Mouse (Mus musculus) liver, embryonic 14.5 days (tissue): ENCODE measurements around the gene Ggt6.

ENCODE experiments used
- CTCF ChIP-seq: IDR thresholded peaks from 2 replicates; pipeline ENCODE4 v1.5.1; 2016; ENCODE audit warnings: antibody characterized with exemption, low read depth, control low read depth
- EP300 ChIP-seq: IDR thresholded peaks from 2 replicates; pipeline ENCODE4 v1.6.1; 2016; ENCODE audit warnings: antibody characterized with exemption, low read depth

DNA sequence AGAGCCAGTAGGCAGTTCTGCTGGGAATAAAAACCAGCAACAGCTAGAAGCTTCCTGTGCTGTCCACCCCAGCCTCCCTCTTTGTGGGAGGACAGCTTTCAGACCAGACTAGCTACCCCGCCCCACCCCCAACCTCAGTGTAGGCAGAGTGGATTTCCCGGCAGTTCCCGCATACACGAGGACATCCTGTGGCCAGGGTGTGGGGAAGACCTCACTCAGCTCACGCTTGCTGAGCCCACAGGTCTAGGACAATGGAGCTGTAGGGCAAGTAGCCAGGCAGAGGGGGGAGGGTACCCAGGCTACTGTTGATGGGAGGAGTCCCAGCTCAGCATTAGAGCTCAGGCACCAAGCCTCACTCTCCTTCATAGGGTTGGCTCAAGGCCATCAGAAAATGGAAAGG is 33.9 kb downstream of the Ggt6 start:
- TF ChIP-seq EP300 (no peak), CTCF (no peak)
